Mouse (Mus musculus) liver, embryonic 14.5 days (tissue): ENCODE data around the gene Stra6l. TPM values are rescaled to one million over a fixed set of nuclear protein-coding genes. Genes with fewer than 3 reads are reported as not detected.

Experiments used
- ATAC-seq: fragments of 200-750 bp; cut with Nextera tagmentation; 2 replicates; pipeline ENCODE4 v1.8.0; 2017; ENCODE audit warnings: moderate number of reproducible peaks, mild to moderate bottlenecking, moderate library complexity; ENCODE audit not compliant: insufficient read depth
- DNase-seq, 3 experiments: peaks; one replicate each; pipeline ENCODE4 v3.0.0-alpha.2; 2012 to 2013; ENCODE audit warnings: low read depth in 3 of 3, low spot score in 3 of 3
- H3K27ac ChIP-seq: fragments of 300-500 bp; sonication (generic); 2 replicates; pipeline ENCODE4 v1.5.1; 2014; ENCODE audit warnings: moderate library complexity, mild to moderate bottlenecking, control low read depth, inconsistent platforms
- H3K27me3 ChIP-seq: fragments of 300-500 bp; sonication (generic); 2 replicates; pipeline ENCODE4 v1.6.1; 2014; ENCODE audit warnings: mild to moderate bottlenecking, low read length, moderate library complexity; ENCODE audit not compliant: control insufficient read depth, insufficient read depth
- H3K36me3 ChIP-seq: fragments of 300-500 bp; sonication (generic); replicated peaks from 2 replicates; pipeline ENCODE4 v1.6.1; 2014; ENCODE audit warnings: low read depth; ENCODE audit not compliant: control insufficient read depth, insufficient read depth
- H3K4me1 ChIP-seq, 2 experiments: fragments of 200-500 bp in 1 of 2; fragments of 300-500 bp in 1 of 2; sonication (generic) in 1 of 2; replicated peaks; 2 replicates each; pipeline ENCODE4 v1.6.1; 2012 to 2014; ENCODE audit warnings: antibody characterized with exemption in 1 of 2, inconsistent platforms in 1 of 2, low read length in 1 of 2; ENCODE audit not compliant: control insufficient read depth in 2 of 2, insufficient read depth in 2 of 2
- H3K4me2 ChIP-seq: fragments of 300-500 bp; sonication (generic); 2 replicates; pipeline ENCODE4 v1.6.1; 2014; ENCODE audit warnings: low read depth, mild to moderate bottlenecking, control low read depth, moderate library complexity
- H3K4me3 ChIP-seq, 2 experiments: fragments of 200-500 bp in 1 of 2; fragments of 300-500 bp in 1 of 2; sonication (generic) in 1 of 2; 2 replicates each; pipeline ENCODE4 v1.5.1; 2012 to 2014; ENCODE audit warnings: low read depth in 2 of 2, low read length in 2 of 2, mild to moderate bottlenecking in 2 of 2, control low read depth in 1 of 2, inconsistent platforms in 1 of 2, moderate library complexity in 1 of 2; ENCODE audit not compliant: insufficient read depth in 1 of 2
- H3K9ac ChIP-seq: fragments of 300-500 bp; sonication (generic); replicated peaks from 2 replicates; pipeline ENCODE4 v1.6.1; 2014; ENCODE audit warnings: mild to moderate bottlenecking, control low read depth, moderate library complexity
- H3K9me3 ChIP-seq: fragments of 300-500 bp; sonication (generic); 2 replicates; pipeline ENCODE4 v1.6.1; 2016; ENCODE audit warnings: low read length, mixed read lengths; ENCODE audit not compliant: control insufficient read depth
- CTCF ChIP-seq: IDR thresholded peaks from 2 replicates; pipeline ENCODE4 v1.5.1; 2016; ENCODE audit warnings: antibody characterized with exemption, low read depth, control low read depth
- EP300 ChIP-seq: IDR thresholded peaks from 2 replicates; pipeline ENCODE4 v1.6.1; 2016; ENCODE audit warnings: antibody characterized with exemption, low read depth
- WGBS: fragments of 180-500 bp; shearing (Covaris S2); extraction: QIAGEN DNeasy Blood & Tissue Kit; methylation state at CpG from one replicate; pipeline ENCODE4 v1.1.7; 2014; ENCODE audit not compliant: insufficient replicate concordance; 5-methylcytosine and 5-hydroxymethylcytosine counted together
- polyA plus RNA-seq, 2 experiments: library from polyadenylated mRNA; depleted of rRNA in 1 of 2; stranded (reverse) in 1 of 2; unstranded in 1 of 2; fragments of >200 nt; fragmentation: Nextera tagmentation in 1 of 2; extraction: Ambion mirVana in 1 of 2; gene quantifications; 2 replicates each; pipeline versions ENCODE4 v1.2.1 to v1.2.3; 2012 to 2014

Gene Stra6l
- polyA plus RNA-seq, 2 experiments = 4.4 to 4.6 TPM

GRCm38 (mm10) chr4:45821995-45822394 lies 26.5 kb upstream of the Stra6l start:
- H3K4me1 ChIP-seq = no peaks in the 10 kb centered on the region
- no peak overlapping the region for H3K4me3 ChIP-seq
- peaks cover 25% of the 10 kb centered on the region for H3K27me3 ChIP-seq
- H3K9ac ChIP-seq = no peak overlapping the region
- no peak overlapping the region for H3K4me2 ChIP-seq
- H3K36me3 ChIP-seq = no peaks in the 10 kb centered on the region
- ATAC-seq (no peak), DNase-seq (no peak)
- H3K9me3 ChIP-seq = no peaks in the 10 kb centered on the region
- no peak overlapping the region for H3K27ac ChIP-seq
- TF ChIP-seq EP300 (no peak), CTCF (no peak)
- WGBS = 34% methylated on average over 3 of the region's 3 CpGs

- Histone ChIP-seq H3K27me3 (peaks cover 34% of the 10 kb centered on the region), H3K9me3 (no peaks in the 10 kb centered on the region), H3K4me2 (no peak overlapping the region), H3K27ac (no peak overlapping the region), H3K4me1 (no peaks in the 10 kb centered on the region), H3K9ac (no peak overlapping the region), H3K4me3 (no peak overlapping the region), H3K36me3 (no peaks in the 10 kb centered on the region)
- ATAC-seq (no peak), DNase-seq (no peak)
- TF ChIP-seq EP300 (no peak), CTCF (no peak)
- 35% methylated on average over 11 of the region's 11 CpGs for whole genome bisulfite sequencing
Observed at GRCm38 (mm10) chr4:45822781-45823575, 25.5 kb upstream of the Stra6l start.

- Histone ChIP-seq H3K4me2 (no peak overlapping the region), H3K27ac (no peak overlapping the region), H3K9ac (no peak overlapping the region), H3K4me3 (no peak overlapping the region), H3K9me3 (no peaks in the 10 kb centered on the region), H3K27me3 (peaks cover 39% of the 10 kb centered on the region), H3K36me3 (no peaks in the 10 kb centered on the region), H3K4me1 (no peaks in the 10 kb centered on the region)
- WGBS = 15% methylated on average over 10 of the region's 10 CpGs
- ATAC-seq = no peak
- no peak for DNase-seq
- TF ChIP-seq CTCF (no peak), EP300 (no peak)
Observed at GRCm38 (mm10) chr4:45824049-45824760, 24.3 kb upstream of the Stra6l start.

DNA sequence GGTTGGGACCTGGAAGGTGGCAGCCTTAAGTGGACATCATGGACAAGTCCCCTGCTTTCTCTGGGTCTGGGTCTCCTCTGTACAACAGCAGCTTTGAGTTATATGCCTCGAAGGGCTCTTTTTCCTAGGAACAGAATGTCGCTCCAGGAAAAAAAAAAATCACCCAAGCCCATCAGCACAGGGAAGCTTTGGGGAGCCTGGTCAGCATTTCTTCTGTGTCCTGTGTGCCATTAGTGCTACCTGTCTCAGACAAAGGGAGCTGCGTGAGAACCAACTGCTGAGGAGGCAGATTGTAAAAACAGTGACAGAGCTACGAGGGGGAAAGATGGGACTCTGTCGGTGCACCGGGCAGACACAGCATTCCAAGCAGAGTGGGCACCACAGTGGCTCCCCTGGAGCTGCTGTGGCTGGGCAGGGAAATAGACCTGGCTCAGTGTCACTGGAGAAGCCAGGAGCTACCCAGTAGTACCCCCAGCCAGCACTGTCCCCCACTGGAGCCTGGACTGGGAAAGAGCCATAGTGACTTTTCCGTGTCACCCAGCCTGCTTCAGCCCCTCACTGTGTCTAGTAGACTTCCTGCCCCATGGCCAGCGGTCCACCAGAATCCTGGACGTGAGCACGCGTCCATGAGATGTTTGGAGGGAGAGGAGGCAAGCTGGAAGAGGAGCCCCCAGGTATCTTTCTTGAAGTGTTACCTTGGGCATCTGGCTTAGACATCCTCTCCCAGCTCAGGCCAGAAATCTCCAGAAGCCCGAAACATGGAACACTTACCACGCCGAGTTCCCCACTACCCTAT lies 23.5 kb upstream of the Stra6l start:
- no peak overlapping the region for H3K27ac ChIP-seq
- H3K4me2 ChIP-seq = no peak overlapping the region
- H3K9ac ChIP-seq = no peak overlapping the region
- DNase-seq = no peak
- no peak for TF ChIP-seq EP300
- TF ChIP-seq CTCF = no peak
- no peak for ATAC-seq
- H3K27me3 ChIP-seq = peaks cover 39% of the 10 kb centered on the region
- H3K36me3 ChIP-seq = no peaks in the 10 kb centered on the region
- WGBS = 30% methylated on average over 14 of the region's 14 CpGs
- H3K4me3 ChIP-seq = no peak overlapping the region
- no peaks in the 10 kb centered on the region for H3K9me3 ChIP-seq
- no peaks in the 10 kb centered on the region for H3K4me1 ChIP-seq
